Mouse (Mus musculus): Measurements from ENCODE around the gene Gpc3.
A peak's percentile ranks its signal among the peaks of the same experiment; 100 is the strongest.

The Gpc3 gene

DNA sequence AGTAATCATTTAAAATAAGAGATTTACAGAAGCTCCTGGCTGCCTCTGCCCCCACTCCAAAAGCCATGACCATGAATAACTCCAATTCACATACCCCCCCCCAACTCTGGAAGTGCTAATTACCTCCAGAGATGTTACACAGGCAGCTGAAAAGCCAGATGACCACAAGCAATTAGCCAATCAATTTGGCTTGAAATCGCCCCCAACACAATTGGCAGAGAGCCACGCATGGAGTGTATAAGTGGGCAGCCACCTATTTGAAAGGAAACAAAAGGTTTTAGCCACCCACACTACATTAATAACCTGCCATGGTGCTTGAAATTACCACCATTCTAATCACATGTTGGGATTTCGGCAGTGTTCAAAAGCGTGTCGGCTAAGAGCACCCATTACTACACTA is 55.2 kb downstream of the Gpc3 start:
- no peak for DNase-seq (ENCODE audit: low read depth, low spot score)

DNA sequence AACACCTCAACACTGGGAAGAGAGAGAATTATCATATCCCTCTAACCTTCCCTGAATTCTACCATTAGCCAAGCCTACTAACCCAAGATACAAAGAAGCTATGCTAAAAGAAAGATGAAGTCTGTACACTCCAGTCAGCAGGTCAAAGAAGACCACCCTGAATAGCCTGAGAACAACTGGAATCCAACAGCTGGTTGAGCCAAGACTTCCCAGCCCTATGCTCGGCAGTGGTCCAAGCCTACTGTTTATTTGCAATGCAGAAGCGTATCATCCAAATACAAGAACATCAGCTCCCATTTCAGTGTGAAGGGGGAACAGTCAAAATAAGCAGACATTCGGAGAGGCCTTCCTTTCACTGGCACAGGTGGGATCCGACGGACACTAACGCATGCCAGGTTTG is 56.3 kb downstream of the Gpc3 start:
- DNase-seq (ENCODE audit: low read depth, low spot score) = no peak

GRCm38 (mm10) chrX:52551296-52551695 is 62.5 kb downstream of the Gpc3 start:
- no peak for DNase-seq (ENCODE audit: low read depth, low spot score)

GRCm38 (mm10) chrX:52544623-52545022 is 69.1 kb downstream of the Gpc3 start:
- DNase-seq (ENCODE audit: low read depth, low spot score) = no peak

- no peak for DNase-seq (ENCODE audit: low read depth, low spot score)
Observed at GRCm38 (mm10) chrX:52537282-52537681, 76.5 kb downstream of the Gpc3 start.

DNA sequence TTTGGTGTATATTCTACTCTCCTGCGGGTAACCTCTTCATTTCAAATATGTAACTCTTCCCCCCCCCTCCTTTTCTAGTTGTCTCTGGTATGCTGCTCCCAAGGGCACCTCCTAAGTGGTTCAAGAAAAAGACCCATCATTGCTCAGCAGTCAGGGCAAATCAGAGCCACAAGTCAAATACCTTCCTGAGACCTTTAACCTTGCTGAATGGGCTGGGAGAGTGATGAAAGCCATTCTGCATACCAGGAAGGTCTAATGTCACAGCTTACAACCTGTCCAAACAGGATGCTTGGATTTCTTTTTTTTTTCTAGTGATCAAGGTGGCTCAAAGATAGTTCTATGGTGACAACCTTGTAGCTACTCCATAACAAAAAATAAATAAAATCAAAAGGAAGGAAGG is 80.0 kb downstream of the Gpc3 start:
- no peak for DNase-seq (ENCODE audit: low read depth, low spot score)

GRCm38 (mm10) chrX:52533098-52533497 is 80.7 kb downstream of the Gpc3 start:
- no peak for DNase-seq (ENCODE audit: low read depth, low spot score)

- DNase-seq (ENCODE audit: low read depth, low spot score) = no peak
Observed at GRCm38 (mm10) chrX:52532124-52532523, 81.6 kb downstream of the Gpc3 start.

DNA sequence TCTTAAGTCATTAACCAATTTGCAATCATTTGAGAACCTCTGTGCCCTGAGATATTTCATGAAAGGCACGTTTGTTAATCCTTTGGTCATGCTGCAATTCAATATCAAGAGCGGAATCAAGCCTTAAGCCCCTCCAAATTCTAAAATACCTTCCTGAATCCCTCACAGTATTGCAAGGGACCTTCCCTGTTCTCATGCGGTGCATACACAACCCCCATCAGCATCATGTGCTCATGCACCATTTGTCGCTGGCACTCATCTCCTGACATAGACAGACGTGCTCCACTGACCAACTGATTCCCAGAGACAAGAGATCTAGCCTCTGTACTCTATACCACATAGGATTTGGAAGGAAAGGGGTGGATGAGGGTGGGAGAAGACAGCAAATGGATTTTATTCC is 87.7 kb downstream of the Gpc3 start:
- no peak for DNase-seq (ENCODE audit: low read depth, low spot score)

DNA sequence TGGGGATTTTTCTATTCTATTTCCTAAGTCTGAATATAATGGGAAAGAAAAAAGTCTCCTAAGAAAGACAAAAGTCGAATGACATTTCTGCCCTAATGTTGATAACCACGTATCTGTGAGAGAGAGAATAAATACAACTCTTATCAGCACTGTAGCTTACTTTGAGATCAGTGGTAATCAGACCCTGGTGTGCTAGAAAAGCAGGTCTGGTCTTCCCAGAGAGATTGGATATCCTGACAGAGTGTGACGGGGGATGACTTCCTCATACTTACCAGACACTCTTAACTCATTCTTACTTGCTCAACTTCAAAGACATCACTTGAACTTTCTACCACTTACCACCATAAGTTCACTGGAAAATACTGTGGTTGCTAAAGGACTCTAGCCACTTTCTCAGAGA is 88.6 kb downstream of the Gpc3 start:
- no peak for DNase-seq (ENCODE audit: low read depth, low spot score)

- no peak for DNase-seq (ENCODE audit: low read depth, low spot score)
Observed at GRCm38 (mm10) chrX:52514553-52514952, 99.2 kb downstream of the Gpc3 start.

GRCm38 (mm10) chrX:52511151-52511550 is 102.6 kb downstream of the Gpc3 start:
- no peak for DNase-seq (ENCODE audit: low read depth, low spot score)

GRCm38 (mm10) chrX:52503857-52504256 is 109.9 kb downstream of the Gpc3 start:
- no peak for DNase-seq (ENCODE audit: low read depth, low spot score)

DNA sequence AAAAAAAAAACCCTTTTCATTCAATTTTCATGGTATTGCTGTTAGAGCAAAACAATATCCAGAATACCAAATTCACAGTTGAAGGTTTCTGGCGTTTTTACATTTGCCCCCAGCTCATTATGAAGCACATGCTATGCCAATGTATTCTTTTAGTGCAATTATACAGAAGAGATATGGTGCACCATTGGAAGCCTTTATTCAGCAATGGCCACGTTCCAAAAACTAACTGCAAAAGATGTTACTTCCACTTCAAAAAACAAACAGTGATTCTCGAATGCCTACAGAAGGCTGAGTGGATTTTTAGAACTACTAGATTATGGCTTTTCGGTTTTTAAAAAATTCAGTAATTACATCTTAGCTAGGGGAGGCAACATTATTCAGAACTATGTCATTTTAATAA is 124.3 kb downstream of the Gpc3 start:
- DNase-seq (ENCODE audit: low read depth, low spot score) = no peak

DNA sequence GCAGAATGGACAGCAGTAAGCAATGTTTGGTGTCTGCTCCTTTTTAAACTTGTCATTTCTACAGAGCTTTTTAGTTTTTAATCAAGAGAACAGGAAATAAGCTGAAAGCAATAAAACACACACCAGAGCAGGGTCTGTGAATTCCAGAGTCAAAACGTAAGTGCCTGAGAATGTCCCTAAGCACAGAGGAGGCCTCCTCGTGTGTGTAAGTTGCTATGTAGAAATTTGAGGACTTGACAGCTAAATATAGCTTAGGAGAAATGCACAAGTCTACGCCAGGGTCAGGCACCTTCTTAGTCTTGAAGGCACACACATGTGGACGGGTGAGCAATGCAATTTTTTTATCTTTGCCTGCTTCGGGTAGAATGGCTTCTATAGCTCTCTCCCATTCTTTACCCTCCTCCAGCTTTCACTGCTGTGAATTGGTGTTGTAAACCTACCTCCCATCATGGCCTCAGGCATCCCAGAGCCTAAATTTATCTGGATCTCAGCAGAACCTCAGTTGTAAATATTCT is 158.6 kb downstream of the Gpc3 start:
- DNase-seq (ENCODE audit: low read depth, low spot score) = no peak

GRCm38 (mm10) chrX:52453445-52454182 is 160.1 kb downstream of the Gpc3 start:
- DNase-seq (ENCODE audit: low read depth, low spot score) = peak; percentile 30

- DNase-seq (ENCODE audit: low read depth, low spot score) = no peak
Observed at GRCm38 (mm10) chrX:52449177-52449576, 164.6 kb downstream of the Gpc3 start.

- DNase-seq (ENCODE audit: low read depth, low spot score) = no peak
Observed at GRCm38 (mm10) chrX:52448496-52448895, 165.3 kb downstream of the Gpc3 start.

DNA sequence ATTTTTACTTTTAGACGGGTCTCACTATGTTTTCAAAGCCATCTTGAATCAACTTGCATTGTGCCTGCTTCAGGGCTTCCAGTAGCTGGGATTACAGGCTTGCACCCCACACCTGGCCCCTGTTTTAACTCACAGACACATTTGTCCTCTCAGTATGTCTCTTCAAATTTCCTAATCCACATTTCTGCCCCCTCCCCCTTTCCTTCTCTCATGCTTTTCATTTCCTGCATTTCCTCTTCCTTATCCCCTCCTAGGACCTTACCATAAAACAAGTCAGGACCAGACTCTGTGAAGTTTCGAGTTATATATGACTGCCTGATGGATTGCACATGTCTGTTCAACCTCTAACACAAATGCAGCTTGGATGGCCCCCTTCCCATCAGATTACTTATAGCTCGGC is 167.2 kb downstream of the Gpc3 start:
- no peak for DNase-seq (ENCODE audit: low read depth, low spot score)

DNA sequence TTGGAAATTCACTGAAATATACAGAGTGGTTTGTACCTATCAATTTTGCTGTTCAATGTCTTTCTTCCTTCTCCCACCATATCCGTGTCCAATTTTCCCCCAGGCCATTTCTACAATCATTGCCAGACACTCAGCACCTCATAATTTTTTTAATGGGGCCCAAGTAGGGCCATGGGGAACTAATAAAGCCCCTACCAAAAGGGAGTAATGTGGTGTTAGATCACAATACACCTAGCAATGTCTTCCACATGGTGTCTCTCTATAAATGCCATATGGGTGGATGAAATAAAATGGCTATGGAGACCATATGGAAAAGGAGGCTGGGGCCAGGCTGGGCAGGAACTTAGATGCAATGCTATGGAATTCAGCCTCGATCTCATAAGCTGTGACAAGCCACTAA is 168.8 kb downstream of the Gpc3 start:
- no peak for DNase-seq (ENCODE audit: low read depth, low spot score)

GRCm38 (mm10) chrX:52441798-52442197 is 172.0 kb downstream of the Gpc3 start:
- DNase-seq (ENCODE audit: low read depth, low spot score) = no peak

DNA sequence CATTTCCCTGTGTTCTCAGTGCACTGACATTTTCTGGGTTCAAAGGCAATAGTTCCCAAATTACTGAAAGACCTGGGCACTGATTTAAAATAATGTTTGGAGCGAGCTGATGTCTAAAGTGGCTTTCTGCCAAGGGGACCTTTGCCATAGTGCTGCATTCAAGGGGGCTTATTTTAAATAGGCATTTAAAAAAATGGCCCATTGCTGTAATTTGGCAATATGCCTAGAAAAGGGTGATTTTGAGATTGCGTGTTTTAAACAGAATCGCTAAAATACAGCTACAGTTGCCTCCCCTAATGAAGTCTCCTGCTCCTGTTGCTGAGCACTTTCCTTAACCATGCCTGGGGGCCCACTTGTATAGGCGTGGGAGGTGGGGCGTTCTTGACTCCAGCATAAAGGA is 174.3 kb downstream of the Gpc3 start:
- no peak for DNase-seq (ENCODE audit: low read depth, low spot score)

DNA sequence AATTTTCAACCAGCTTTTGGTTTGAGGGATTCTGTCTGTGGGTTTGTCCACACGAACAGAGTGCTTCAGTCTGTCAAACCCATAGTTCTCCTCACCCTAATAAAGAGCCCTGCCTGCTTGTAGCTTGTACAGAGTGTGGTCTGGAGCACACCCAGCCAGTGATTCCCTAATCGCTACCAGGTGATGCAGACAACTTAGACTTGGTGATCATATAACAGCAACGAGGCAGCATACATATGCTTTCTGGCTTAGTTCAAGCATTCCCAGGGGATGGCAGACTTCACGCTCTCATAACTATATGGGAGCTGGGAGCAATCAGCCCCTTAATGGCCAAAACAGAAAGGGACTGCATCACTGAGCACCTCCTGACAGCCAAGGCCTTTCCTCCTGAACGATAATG is 188.1 kb downstream of the Gpc3 start:
- no peak for DNase-seq (ENCODE audit: low read depth, low spot score)

- no peak for DNase-seq (ENCODE audit: low read depth, low spot score)
Observed at GRCm38 (mm10) chrX:52419850-52420249, 193.9 kb downstream of the Gpc3 start.
